Mouse (Mus musculus): ENCODE data around the gene Armh3.

Armh3 gene

DNA sequence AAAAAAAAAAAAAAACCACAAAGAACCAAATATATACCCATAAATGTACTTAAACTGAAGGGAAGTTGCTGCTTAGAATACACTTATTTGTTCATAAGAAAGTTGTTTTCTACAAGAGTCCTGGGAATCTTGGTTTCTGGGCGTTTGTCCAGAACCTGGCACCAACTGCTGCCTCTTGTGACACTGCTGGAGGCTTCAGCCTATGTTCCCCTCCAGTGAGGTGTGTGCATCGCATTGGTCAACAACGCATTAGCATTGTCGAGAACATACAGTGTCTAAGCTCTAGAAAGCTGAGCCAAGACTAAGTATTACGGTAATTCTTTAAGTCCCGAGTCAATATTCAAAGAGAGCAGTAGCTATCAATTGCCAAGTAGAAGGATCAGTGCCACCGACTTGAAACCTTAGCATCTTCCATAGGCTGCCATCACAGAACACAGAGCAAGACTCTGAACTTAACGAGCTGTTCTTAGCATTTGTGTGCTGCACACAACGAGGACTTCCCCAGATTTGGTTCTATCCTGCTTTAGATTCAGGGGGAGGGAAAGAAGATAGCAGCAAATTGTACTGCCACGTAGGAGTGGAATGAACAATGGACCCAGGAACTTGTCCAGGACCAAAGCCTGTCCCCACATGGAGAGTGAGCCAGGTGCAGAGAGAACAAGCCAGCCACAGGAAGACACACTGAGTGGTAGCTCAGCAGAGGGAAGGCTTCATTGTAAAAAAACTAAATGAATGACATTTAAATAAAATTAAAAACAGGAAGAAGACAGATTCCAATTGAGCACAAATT is 86.9 kb downstream of the Armh3 start:
- no peak for DNase-seq (ENCODE audit: low read depth, low spot score)

DNA sequence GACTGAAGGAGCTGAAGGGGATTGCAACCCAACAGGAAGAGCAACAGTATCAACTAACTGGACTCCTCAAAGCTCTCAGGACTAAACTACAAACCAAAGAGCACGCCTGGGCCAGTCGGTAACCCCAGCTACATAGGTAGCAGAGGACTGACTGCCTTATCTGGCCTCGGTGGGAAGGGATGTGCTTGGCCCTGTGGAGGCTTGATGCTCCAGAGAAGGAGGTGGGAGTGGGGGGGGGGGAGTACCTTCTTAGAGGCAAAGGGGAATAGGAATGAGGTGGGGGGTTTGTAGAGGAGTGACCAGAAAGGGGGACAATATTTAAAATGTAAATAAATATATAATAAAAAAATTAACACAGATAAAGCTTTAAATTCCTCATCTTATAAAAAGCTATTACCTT is 90.0 kb downstream of the Armh3 start:
- DNase-seq (ENCODE audit: low read depth, low spot score) = no peak

DNA sequence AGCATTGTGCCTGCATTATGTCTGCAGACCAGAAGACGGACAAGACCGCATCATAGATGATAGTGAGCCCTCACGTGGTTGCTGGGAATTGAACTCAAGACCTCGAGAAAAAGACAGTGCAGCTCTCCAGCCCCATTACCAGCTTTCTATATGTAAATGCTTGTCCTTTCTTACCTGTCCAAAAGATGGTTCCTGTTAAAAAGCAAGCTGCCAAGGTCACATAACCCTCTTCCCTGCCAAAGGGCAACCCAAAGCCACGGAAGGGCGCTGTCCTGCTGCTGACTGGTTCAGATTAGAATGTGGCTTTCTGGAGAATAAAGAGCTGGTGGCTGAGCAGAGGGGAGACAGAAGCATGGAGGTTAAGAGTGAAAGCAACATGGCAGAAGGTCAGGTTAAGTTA is 90.9 kb downstream of the Armh3 start:
- no peak for DNase-seq (ENCODE audit: low read depth, low spot score)

DNA sequence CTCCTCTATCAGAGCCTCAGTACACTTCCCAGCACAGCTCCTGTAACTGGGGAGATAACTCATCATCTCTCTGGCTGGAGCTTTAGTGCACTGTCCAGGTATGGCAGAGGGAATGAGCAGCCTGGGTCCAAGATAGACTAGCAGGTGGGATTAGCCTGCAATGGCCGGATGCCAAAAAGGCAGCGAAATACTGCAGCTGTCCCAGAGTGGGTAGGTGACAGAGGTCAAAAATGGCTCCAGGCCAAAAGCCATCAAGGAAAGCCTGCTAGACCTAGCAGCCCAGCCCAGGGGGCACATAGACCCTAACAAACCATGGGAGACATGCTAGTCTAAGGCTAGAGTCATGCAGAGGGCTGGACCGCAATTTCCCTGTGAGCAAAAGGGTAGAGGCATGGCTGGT is 94.4 kb downstream of the Armh3 start:
- no peak for DNase-seq (ENCODE audit: low read depth, low spot score)

DNA sequence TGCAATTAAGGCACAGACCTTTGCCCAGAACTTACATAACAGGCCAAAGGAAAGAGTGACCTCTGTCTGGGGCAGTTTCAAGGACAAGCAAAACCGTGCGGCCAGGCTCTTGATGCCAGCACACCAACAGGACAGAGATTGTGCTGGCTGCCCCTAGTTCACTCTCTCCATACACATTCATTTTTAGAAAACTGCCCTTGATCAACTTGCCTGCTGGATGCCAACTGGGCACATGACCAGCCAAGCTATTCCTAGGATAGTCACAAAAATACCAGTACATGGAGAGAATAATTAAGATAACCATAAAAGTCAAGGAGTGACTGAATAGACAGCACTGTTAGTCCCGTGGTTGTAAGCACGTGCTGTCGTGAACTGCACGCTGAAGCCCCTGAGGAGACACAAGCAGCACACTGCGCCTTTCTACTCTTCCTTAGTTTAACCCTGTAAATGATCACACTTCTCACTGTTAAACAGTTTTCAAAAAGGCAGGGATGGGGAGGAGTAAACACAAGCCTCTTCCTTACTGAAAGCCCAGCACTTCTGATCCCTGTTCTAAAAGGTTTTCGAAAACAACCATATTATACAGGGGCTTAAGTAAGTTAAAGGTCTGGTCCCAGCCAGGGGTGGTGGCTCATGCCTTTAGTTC is 95.8 kb downstream of the Armh3 start:
- no peak for DNase-seq (ENCODE audit: low read depth, low spot score)

DNA sequence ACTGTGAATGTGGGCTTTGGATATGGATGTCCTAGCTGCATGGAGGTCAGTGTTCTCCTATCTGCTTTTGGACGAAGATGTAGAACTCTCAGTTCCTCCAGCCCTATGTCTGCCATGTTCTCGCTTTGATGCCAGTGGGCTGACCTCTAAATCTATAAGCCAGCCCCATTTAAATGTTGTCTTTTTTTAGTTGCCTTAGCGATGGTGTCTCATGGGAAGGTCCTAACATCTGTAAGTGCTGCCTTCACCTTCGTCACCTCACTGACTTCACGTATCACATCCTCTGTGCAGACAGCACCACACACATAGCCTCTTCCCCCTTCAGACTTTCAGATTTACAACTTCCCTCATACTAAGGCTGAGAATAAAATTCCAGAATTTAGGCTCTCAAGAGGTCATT is 97.5 kb downstream of the Armh3 start:
- DNase-seq (ENCODE audit: low read depth, low spot score) = no peak

DNA sequence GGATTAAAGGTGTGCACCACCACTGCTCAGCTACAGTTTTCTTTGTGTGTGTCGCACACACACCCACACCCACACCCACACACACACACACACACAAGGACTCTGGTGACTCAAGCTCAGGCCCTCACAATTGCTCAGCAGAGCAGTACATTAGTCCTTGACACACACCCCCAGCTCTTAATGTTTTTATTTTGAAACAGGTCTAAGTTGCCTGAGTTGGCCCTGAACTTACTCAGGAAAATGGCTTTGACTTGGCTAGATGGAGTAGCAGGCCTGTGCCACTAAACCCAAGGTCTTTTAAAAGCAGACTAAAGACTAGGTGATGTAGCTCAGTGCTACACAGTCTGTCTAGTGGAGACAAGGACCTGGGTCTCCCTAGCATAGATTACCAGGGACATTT is 102.6 kb downstream of the Armh3 start:
- DNase-seq (ENCODE audit: low read depth, low spot score) = no peak

DNA sequence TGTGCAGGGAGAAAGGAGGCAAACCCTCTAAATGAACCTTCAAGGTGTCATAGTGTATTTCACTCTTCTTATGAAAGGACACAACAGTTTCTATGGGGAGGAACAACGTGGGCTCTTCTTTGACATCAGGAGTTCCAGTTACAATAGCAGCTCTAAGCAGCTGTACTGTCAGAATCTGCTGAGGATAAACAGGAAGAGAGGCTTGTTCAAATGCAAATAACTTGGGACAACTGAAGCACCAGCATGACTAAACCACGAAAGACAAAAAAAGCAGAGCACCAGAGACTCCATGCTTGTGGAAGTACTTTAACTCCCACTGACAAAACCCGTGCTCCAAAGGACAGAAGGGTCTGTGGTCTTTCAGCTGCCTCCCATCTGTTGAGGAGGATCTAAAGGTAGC is 116.2 kb downstream of the Armh3 start:
- DNase-seq (ENCODE audit: low read depth, low spot score) = no peak

DNA sequence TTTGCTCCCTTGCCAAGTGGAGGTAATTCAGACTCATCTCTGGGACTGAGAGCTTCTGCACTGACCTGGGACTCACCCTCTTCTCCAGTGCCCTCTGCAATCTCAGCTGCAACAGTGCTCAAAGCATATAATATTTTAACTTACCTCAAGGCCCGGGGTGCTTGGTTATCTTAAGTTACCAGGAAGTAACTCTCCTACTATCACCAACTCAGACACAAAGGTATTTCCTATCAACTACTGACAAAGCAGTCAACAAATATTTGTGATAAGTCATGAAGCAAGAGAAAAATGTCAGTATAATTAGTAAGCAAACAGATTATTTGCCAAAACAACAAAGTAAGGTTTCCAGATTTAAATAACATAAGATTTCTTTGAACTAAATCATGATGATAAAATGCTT is 125.0 kb downstream of the Armh3 start:
- DNase-seq (ENCODE audit: low read depth, low spot score) = no peak

DNA sequence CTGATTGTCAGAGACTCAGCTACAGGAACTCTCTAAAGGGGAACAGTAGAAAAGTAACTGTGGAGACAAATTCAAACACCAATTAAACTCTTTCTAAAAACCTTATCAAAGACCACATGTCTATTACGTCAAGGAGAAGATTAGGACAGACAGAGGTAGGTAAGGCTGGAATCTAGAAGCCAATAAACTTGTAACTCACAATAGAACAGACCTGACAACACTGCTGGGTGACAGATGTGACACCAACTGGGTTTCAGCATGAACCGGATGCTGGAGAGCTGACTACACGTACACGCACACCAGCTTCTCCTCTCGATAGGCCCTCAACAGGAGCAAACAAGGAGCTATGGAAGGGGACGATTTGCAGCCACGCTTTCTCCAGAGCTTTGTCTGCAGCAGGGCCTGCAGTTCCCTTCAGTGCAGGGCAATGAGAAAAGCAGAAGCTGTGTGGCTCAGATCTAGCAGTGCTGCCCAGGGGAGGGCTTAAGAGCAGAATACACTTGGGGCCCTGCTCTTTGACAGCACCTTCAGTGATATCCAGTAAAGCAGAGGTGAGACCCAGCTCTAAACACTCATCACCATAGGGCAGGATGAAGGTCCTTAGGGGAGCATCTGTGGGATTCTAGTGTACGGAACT is 142.9 kb downstream of the Armh3 start:
- no peak for DNase-seq (ENCODE audit: low read depth, low spot score)

DNA sequence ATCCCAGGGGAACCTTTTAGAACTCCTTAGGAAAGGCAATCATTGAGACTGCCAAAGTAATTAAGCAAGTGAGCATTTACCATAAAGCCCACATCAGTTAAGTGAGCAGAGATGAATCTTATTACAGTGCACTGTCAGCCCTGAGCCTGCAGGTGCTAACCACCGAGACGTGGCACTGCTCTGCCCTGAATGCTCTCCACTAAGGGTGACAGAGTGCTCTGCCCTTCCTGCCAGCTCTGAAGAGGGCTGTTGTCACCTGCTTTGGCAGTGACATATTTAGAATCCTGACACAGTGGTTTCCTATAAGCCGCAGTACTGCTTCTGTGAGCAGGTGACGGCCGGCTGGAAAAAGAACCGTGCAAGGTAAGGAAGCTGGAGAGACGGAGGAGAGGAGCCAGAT is 143.8 kb downstream of the Armh3 start:
- no peak for DNase-seq (ENCODE audit: low read depth, low spot score)

DNA sequence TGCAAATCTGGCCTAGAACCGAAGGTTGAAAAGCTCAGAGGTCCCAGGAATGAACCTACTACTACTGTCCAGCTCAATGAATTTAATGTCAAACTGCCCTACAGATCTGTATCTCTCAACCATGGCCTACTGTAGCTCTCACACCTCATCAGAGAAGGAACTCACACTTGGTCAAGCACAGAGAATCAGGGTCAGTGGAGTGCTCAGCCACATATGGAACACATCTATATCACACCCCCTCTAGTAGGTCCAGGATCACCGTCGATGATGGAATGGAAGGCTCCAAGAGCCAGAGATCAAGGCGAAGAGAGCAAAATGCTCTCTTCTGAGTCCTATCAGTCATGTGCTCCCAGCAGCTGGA is 150.6 kb downstream of the Armh3 start:
- no peak for DNase-seq (ENCODE audit: low read depth, low spot score)

DNA sequence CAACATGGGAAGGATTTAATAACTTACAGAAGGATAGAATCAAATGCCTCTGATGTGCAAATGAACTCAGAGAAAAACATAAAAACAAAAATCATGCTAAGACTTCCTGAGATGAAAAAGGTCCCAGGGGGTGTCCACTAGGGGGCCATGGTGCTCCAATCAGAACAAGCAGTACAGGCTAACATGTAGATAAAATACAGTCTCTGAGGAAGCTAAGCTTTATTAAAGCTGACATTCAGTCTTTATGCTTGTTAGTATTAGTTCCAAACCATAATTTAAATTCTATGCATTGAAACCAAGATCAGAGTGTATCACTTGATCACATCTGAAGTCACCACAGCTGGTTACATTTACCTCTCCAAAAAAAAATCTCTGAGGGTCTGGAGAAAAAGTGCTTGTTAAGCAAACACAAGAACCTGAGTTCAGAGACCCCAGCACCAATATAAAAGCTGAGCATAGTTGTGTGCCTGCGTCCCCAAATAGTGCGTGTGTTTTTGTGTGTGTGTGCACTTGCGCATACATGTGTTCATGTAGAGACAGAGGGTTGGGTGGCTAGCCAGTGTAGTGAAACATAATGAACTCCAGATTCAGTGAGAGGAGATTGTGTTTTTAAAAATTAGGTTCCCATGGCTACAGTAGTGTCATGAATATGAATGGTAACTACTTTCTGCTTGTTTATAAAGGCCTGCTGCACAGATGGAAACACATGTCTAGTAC is 151.1 kb downstream of the Armh3 start:
- no peak for DNase-seq (ENCODE audit: low read depth, low spot score)

DNA sequence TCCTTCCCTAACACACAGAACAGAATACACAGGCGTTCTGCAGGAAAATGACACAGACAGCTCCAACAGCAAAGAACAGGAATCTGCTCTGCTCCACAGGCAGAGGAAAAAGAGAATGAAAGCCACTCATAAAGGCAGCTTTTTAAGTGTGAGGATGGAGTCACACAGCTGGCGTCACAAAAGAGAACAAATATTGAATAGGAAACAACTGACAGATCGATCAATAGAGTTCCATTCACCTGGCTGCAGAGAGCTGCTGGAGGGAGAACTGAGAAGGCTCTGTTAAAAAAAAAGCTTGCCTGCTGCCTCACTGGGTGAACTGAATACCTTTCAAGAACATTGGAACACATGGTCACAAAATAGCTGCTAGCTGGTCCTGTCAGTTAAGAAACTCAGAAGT is 154.1 kb downstream of the Armh3 start:
- DNase-seq (ENCODE audit: low read depth, low spot score) = no peak

DNA sequence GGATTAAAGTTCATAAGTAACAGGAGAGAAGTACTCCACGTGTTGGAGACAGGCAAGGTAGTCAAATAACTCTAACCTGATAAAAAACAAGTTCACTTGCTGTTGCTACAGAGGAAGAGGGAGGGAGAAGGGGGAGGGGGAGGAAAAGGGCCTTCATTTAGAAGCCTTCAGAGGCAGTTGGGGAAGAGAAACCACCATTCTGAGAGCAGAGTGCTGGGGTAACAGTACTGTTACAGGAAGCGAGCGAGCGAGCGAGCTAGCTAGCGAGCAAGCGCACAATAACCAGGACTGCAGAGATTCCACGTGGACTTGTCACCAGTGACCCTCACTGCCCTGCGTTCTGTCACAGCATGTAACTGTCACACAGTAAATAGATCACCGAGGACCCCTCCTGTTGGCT is 154.9 kb downstream of the Armh3 start:
- DNase-seq (ENCODE audit: low read depth, low spot score) = no peak

DNA sequence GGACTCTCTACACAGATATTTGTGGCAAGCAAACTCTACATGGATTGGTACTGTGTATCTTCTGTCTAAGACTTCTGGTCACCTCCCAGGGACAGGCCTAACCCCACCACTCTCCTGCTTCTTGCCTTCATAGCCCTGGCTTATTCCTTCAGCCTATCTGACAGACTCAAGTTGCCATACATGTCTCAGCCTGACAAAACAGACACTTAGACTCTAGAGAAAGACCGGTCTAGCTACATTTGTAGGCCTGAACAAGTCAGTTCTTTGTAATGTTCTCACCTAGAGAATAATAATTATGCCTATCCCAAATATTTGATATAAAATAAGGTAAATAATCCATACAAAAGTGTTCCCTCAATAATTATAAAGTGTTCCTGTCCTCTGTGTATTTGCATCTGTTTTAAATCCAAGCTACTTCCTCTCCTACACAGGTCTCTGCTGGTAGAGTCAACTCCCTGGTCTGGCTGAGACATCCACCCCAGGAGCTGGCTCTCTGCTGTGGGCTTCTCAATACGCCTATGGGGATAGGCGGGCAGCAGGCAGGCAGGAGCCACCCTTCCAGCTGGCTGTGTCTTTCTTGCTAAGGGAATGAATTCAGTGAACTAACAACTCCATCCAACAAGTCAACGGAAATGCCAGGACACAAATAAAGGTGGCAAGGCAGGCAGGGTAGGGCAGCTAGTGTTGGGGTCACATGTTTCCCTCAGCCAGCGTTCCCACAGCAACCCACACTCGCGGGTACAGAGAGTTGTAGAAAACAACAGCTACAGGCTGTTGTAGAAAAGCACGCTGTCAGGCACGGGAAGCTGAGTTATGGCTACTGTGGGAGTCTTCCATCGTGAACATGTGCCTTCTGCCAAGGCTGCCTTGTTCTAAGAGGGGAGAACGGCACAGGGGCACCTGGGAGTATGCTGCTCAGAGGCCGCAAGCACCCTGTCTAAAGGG is 161.0 kb downstream of the Armh3 start:
- DNase-seq (ENCODE audit: low read depth, low spot score) = no peak

DNA sequence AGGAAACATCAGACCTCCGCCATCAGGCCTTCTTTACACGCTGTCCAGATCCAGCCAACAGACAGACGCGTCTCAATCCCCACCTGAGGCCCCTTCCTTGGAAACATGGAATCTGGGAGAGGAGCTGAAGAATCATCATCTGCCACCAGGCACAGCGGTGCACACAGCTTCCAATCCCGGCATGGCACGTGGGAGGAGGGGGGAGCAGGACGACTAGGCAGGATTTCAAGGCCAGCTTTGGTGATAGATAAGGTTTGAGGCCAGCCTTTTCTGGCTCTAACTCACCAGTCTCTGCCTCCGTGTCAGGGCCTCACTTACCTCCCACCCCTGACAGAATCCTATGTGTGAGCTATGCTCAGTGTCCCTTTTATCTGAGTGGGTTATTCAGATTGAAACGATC is 162.8 kb downstream of the Armh3 start:
- no peak for DNase-seq (ENCODE audit: low read depth, low spot score)

DNA sequence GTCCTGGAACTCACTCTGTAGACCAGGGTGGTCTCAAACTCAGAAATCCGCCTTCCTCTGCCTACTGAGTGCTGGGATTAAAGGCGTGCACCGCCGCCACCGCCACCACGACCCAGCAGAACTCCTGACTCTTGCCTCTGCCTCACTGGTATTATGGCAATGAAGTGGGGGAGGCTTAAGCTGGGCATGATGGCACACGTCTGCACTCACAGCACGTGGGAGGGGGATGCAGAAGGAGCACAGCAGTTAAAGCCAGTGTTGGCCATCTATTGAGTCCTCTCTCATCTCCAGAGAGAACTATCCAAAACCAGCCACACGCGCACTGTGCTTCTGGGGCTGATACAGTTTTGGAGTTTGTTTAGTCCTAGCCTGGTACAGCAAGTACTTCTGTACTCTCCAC is 164.6 kb downstream of the Armh3 start:
- no peak for DNase-seq (ENCODE audit: low read depth, low spot score)

DNA sequence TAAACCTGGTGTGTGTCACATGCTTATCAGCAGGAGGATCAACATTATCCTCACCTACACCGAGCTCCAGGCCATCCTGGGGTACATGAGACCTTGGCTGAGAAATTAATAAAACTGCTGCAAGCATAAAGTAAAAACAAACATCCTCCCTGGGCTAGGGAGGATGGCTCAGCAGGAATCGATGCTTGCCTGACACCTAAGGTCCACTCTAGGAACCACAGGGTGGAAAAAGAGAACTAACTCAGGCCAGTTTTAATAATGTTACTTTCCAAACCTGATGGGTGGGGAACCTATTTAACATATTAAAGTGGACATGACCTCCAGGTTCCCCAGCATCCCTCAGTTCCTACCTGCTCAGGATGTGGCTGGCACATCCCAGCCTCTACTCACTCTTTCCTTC is 167.6 kb downstream of the Armh3 start:
- no peak for DNase-seq (ENCODE audit: low read depth, low spot score)

DNA sequence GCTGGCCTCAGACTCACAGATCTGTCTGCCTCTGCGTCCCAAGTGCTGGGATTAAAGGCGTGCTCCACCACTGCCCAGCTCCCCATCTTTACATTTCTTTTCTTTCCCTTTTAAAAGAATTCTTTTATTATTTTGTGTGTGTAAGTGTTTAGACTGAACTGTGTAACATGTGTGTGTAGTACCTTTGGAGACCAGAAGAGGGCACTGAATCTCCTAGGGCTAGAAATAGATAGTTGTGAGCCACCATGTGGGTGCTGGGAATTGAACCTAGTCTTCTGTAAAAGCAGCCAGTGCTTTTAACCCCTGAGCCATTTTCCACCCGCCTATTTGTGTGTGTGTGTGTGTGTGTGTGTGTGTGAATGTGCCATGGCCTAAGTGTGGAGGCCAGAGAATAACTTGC is 170.6 kb downstream of the Armh3 start:
- DNase-seq (ENCODE audit: low read depth, low spot score) = no peak

DNA sequence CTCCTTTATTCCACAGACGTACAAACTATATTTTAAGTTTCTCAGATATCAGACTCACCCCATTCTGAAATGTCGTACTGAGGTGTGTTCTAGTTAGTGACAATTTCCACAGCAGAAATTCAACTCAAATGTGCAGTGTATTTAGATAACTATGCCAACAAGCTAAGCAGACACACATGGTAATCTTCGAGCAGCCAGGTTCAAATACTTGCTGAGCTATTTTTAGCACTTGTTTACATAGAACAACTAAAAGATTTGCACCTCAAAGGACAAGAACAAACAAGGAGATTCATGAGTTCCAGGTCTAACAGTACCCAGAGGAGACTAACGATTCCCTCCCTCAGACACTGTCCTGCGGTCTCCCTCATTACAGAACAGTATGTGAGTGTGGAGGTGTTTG is 171.2 kb downstream of the Armh3 start:
- DNase-seq (ENCODE audit: low read depth, low spot score) = no peak

Measured in mesoderm, embryonic 11.5 days (tissue).